Mouse (Mus musculus) ES-Bruce4 (cell line): ENCODE data around the gene Plpp4. TPM values are rescaled to one million over a fixed set of nuclear protein-coding genes. Genes with fewer than 3 reads are reported as not detected.

Source experiments
- H3K27ac ChIP-seq: 2 replicates; pipeline ENCODE4 v1.5.1; 2012; ENCODE audit warnings: low read length, inconsistent platforms; ENCODE audit not compliant: insufficient read depth
- H3K27me3 ChIP-seq: 2 replicates; pipeline ENCODE4 v1.6.1; 2012; ENCODE audit warnings: mild to moderate bottlenecking, low read length, inconsistent platforms; ENCODE audit not compliant: control insufficient read depth, poor library complexity, insufficient read depth, severe bottlenecking
- H3K36me3 ChIP-seq: 2 replicates; pipeline ENCODE4 v1.6.1; 2012; ENCODE audit warnings: inconsistent platforms, mild to moderate bottlenecking, low read length, moderate library complexity; ENCODE audit not compliant: control insufficient read depth, poor library complexity, insufficient read depth, severe bottlenecking
- H3K4me1 ChIP-seq: one replicate; pipeline ENCODE4 v1.8.1; 2011; ENCODE audit warnings: low read length; ENCODE audit not compliant: control insufficient read depth, insufficient read depth
- H3K4me3 ChIP-seq: 2 replicates; pipeline ENCODE4 v1.5.1; 2011; ENCODE audit warnings: low read depth, mild to moderate bottlenecking, low read length
- H3K9ac ChIP-seq: 2 replicates; pipeline ENCODE4 v1.6.1; 2012; ENCODE audit warnings: low read depth, mild to moderate bottlenecking, inconsistent platforms; ENCODE audit not compliant: poor library complexity, severe bottlenecking
- H3K9me3 ChIP-seq: replicated peaks from 2 replicates; pipeline ENCODE4 v1.6.1; 2012; ENCODE audit warnings: mild to moderate bottlenecking, low read length, inconsistent platforms; ENCODE audit not compliant: control insufficient read depth, poor library complexity, insufficient read depth, severe bottlenecking
- CTCF ChIP-seq: IDR thresholded peaks from one replicate; pipeline ENCODE4 v1.8.1; 2011; ENCODE audit warnings: low read depth, low read length
- EP300 ChIP-seq: IDR thresholded peaks from 2 replicates; pipeline ENCODE4 v1.6.1; 2011; ENCODE audit warnings: low read depth, low read length; ENCODE audit not compliant: insufficient read depth
- POLR2A ChIP-seq: IDR thresholded peaks from one replicate; pipeline ENCODE4 v1.8.1; 2011; ENCODE audit warnings: low read length; ENCODE audit not compliant: insufficient read depth
- polyA plus RNA-seq: library from polyadenylated mRNA; stranded (reverse); fragments of >200 nt; gene quantifications from 2 replicates; pipeline ENCODE4 v1.2.4, GENCODE M21; 2011; ENCODE audit warnings: low read depth; ENCODE audit not compliant: missing spikeins, insufficient read depth, insufficient read length

Gene Plpp4
- polyA plus RNA-seq, 1 experiment: not detected

GRCm38 (mm10) chr7:129279261-129279660 lies 22.4 kb downstream of the Plpp4 start:
- H3K27ac ChIP-seq: no peak overlapping the region
- H3K36me3 ChIP-seq: no peaks in the 10 kb centered on the region
- no peaks in the 10 kb centered on the region for H3K9me3 ChIP-seq
- no peaks in the 10 kb centered on the region for H3K4me1 ChIP-seq
- H3K9ac ChIP-seq: no peak overlapping the region
- H3K4me3 ChIP-seq: no peak overlapping the region
- TF ChIP-seq CTCF: no peak
- no peak for TF ChIP-seq POLR2A
- TF ChIP-seq EP300: no peak
- H3K27me3 ChIP-seq: no peaks in the 10 kb centered on the region

- Histone ChIP-seq H3K9me3 (no peaks in the 10 kb centered on the region), H3K36me3 (no peaks in the 10 kb centered on the region), H3K4me1 (no peaks in the 10 kb centered on the region), H3K9ac (no peak overlapping the region), H3K27me3 (no peaks in the 10 kb centered on the region), H3K27ac (no peak overlapping the region), H3K4me3 (no peak overlapping the region)
- TF ChIP-seq CTCF (no peak), EP300 (no peak), POLR2A (no peak)
Observed at GRCm38 (mm10) chr7:129281966-129282365, 25.1 kb downstream of the Plpp4 start.

GRCm38 (mm10) chr7:129285186-129285868 lies 28.5 kb downstream of the Plpp4 start:
- no peak overlapping the region for H3K27ac ChIP-seq
- H3K4me3 ChIP-seq: no peak overlapping the region
- no peaks in the 10 kb centered on the region for H3K9me3 ChIP-seq
- H3K4me1 ChIP-seq: no peaks in the 10 kb centered on the region
- no peak for TF ChIP-seq EP300
- no peak overlapping the region for H3K9ac ChIP-seq
- H3K36me3 ChIP-seq: no peaks in the 10 kb centered on the region
- H3K27me3 ChIP-seq: no peaks in the 10 kb centered on the region

- Histone ChIP-seq H3K36me3 (no peaks in the 10 kb centered on the region), H3K27ac (no peak overlapping the region), H3K9me3 (no peaks in the 10 kb centered on the region), H3K4me3 (no peak overlapping the region), H3K27me3 (no peaks in the 10 kb centered on the region), H3K9ac (no peak overlapping the region), H3K4me1 (no peaks in the 10 kb centered on the region)
- TF ChIP-seq CTCF: peak; percentile 45
- no peak for TF ChIP-seq POLR2A
Observed at GRCm38 (mm10) chr7:129293211-129293610, 36.4 kb downstream of the Plpp4 start.

GRCm38 (mm10) chr7:129301622-129302021 lies 44.8 kb downstream of the Plpp4 start:
- no peak overlapping the region for H3K9ac ChIP-seq
- no peaks in the 10 kb centered on the region for H3K36me3 ChIP-seq

GRCm38 (mm10) chr7:129303356-129303755 lies 46.5 kb downstream of the Plpp4 start:
- Histone ChIP-seq H3K4me1 (no peaks in the 10 kb centered on the region), H3K9me3 (no peaks in the 10 kb centered on the region), H3K27ac (no peak overlapping the region), H3K36me3 (no peaks in the 10 kb centered on the region), H3K27me3 (no peaks in the 10 kb centered on the region), H3K4me3 (no peak overlapping the region), H3K9ac (no peak overlapping the region)
- TF ChIP-seq CTCF: no peak
- TF ChIP-seq POLR2A: no peak
- no peak for TF ChIP-seq EP300

More at GRCm38 (mm10) chr7:129301622-129302021, 44.8 kb downstream of the Plpp4 start:
- TF ChIP-seq CTCF (no peak), EP300 (no peak), POLR2A (no peak)
- H3K4me3 ChIP-seq: no peak overlapping the region
- H3K27me3 ChIP-seq: no peaks in the 10 kb centered on the region
- no peaks in the 10 kb centered on the region for H3K9me3 ChIP-seq
- H3K27ac ChIP-seq: no peak overlapping the region
- H3K4me1 ChIP-seq: no peaks in the 10 kb centered on the region
